Mouse (Mus musculus) olfactory bulb, adult 2 months (tissue): ENCODE data around the gene Rabgap1l.

Experiments used
- CTCF ChIP-seq: fragments of 200-500 bp; IDR thresholded peaks from 2 replicates; pipeline ENCODE4 v1.5.1; 2012; ENCODE audit warnings: low read depth, mild to moderate bottlenecking, low read length, moderate library complexity; ENCODE audit not compliant: insufficient read depth
- POLR2A ChIP-seq: fragments of 200-500 bp; IDR thresholded peaks from 2 replicates; pipeline ENCODE4 v1.6.1; 2012; ENCODE audit warnings: mild to moderate bottlenecking, low read depth, low read length, moderate library complexity; ENCODE audit not compliant: insufficient read depth

- TF ChIP-seq POLR2A = no peak
- TF ChIP-seq CTCF = no peak
Measured at GRCm38 (mm10) chr1:160507766-160508165, 285.2 kb downstream of the Rabgap1l start.
